Mouse (Mus musculus) right cerebral cortex, postnatal 10 days (tissue): ENCODE results near the gene Cox6b1.

ENCODE experiments used
- DNase-seq, 2 experiments: peaks; one replicate each; pipeline ENCODE4 v3.0.0; 2021; ENCODE audit warnings: low spot score in 2 of 2

The Cox6b1 gene

GRCm38 (mm10) chr7:30625530-30626384 lies at the start of gene Cox6b1:
Cox6b1 (minus strand) TSS chr7:30626151.
- DNase-seq, result peak; percentile 93

- no peak for DNase-seq
These were observed 45.5 kb upstream of the Cox6b1 start, which contains the start of gene Pmis2 for GRCm38 (mm10) chr7:30671480-30671879. Pmis2 (minus strand) TSS chr7:30671605.

GRCm38 (mm10) chr7:30669229-30669628 lies 43.3 kb upstream of the Cox6b1 start:
- no peak for DNase-seq

- DNase-seq, result peak; percentile 30 to 43
These were observed 39.4 kb upstream of the Cox6b1 start for GRCm38 (mm10) chr7:30665321-30665720.

- DNase-seq, result peak; percentile 96
These were observed 38.7 kb upstream of the Cox6b1 start, which contains the start of gene Haus5 for GRCm38 (mm10) chr7:30664529-30665200. Haus5 (minus strand) TSS chr7:30664994.

GRCm38 (mm10) chr7:30649591-30650540 lies 23.9 kb upstream of the Cox6b1 start, which contains the start of gene Rbm42:
Rbm42 (minus strand) TSS chr7:30650317.
- peak; percentile 99 to 100 for DNase-seq

- DNase-seq, result no peak
These were observed 13.1 kb upstream of the Cox6b1 start for GRCm38 (mm10) chr7:30639083-30639482.

GRCm38 (mm10) chr7:30636395-30636794 lies 10.4 kb upstream of the Cox6b1 start:
- DNase-seq, result no peak

GRCm38 (mm10) chr7:30635752-30636151 lies 9.8 kb upstream of the Cox6b1 start, which contains the start of gene Etv2:
Etv2 (minus strand) TSS chr7:30635852.
- no peak for DNase-seq

- DNase-seq, result peak in 1 of 2 experiments; percentile 40
These were observed 8.7 kb upstream of the Cox6b1 start for GRCm38 (mm10) chr7:30634621-30635020.

GRCm38 (mm10) chr7:30633762-30634412 lies 7.9 kb upstream of the Cox6b1 start:
- no peak for DNase-seq

GRCm38 (mm10) chr7:30629013-30629412 lies 3.1 kb upstream of the Cox6b1 start:
- DNase-seq, result no peak

- no peak for DNase-seq
These were observed 696 bp upstream of the Cox6b1 start for GRCm38 (mm10) chr7:30626647-30627046.

GRCm38 (mm10) chr7:30619202-30619601 lies 6.7 kb downstream of the Cox6b1 start:
- DNase-seq, result no peak

- DNase-seq, result no peak
These were observed 7.3 kb downstream of the Cox6b1 start for GRCm38 (mm10) chr7:30618658-30619057.

GRCm38 (mm10) chr7:30615049-30615760 lies 10.7 kb downstream of the Cox6b1 start:
- DNase-seq, result no peak

- DNase-seq, result no peak
These were observed 11.5 kb downstream of the Cox6b1 start for GRCm38 (mm10) chr7:30614454-30614853.

- peak in 1 of 2 experiments; percentile 56 for DNase-seq
These were observed 12.3 kb downstream of the Cox6b1 start for GRCm38 (mm10) chr7:30613529-30614112.

- DNase-seq, result no peak
These were observed 13.1 kb downstream of the Cox6b1 start, which contains the start of gene Upk1a for GRCm38 (mm10) chr7:30612654-30613402. Upk1a (minus strand) TSS chr7:30612847.
